Mouse (Mus musculus) midbrain, embryonic 16.5 days (tissue): ENCODE data around the gene Tmem178b. TPM values are rescaled to one million over a fixed set of nuclear protein-coding genes. Genes with fewer than 3 reads are reported as not detected.

Experiments
- ATAC-seq: fragments of 200-750 bp; cut with Nextera tagmentation; 2 replicates; pipeline ENCODE4 v1.8.0; 2017; ENCODE audit warnings: moderate TSS enrichment
- H3K27ac ChIP-seq: fragments of 300-500 bp; sonication (generic); 2 replicates; pipeline ENCODE4 v1.5.1; 2014; ENCODE audit warnings: mild to moderate bottlenecking, low read length, mixed read lengths
- H3K27me3 ChIP-seq: fragments of 300-500 bp; sonication (generic); 2 replicates; pipeline ENCODE4 v1.6.1; 2014; ENCODE audit warnings: low read depth, low read length, mixed read lengths; ENCODE audit not compliant: control insufficient read depth, insufficient read depth
- H3K36me3 ChIP-seq: fragments of 300-500 bp; sonication (generic); 2 replicates; pipeline ENCODE4 v1.6.1; 2014; ENCODE audit warnings: mild to moderate bottlenecking, low read length, moderate library complexity, mixed read lengths; ENCODE audit not compliant: control insufficient read depth, insufficient read depth
- H3K4me1 ChIP-seq: fragments of 300-500 bp; sonication (generic); 2 replicates; pipeline ENCODE4 v1.6.1; 2014; ENCODE audit warnings: mild to moderate bottlenecking, low read length, mixed read lengths; ENCODE audit not compliant: control insufficient read depth, insufficient read depth
- H3K4me2 ChIP-seq: fragments of 300-500 bp; sonication (generic); 2 replicates; pipeline ENCODE4 v1.6.1; 2014; ENCODE audit warnings: mild to moderate bottlenecking, low read length, mixed read lengths
- H3K4me3 ChIP-seq: fragments of 300-500 bp; sonication (generic); 2 replicates; pipeline ENCODE4 v1.5.1; 2014; ENCODE audit warnings: low read depth, mild to moderate bottlenecking, low read length, moderate library complexity, mixed read lengths
- H3K9ac ChIP-seq: fragments of 300-500 bp; sonication (generic); 2 replicates; pipeline ENCODE4 v1.6.1; 2014; ENCODE audit warnings: low read depth, low read length, mixed read lengths
- H3K9me3 ChIP-seq: fragments of 300-500 bp; sonication (generic); replicated peaks from 2 replicates; pipeline ENCODE4 v1.6.1; 2014; ENCODE audit warnings: mild to moderate bottlenecking, low read length, mixed read lengths; ENCODE audit not compliant: control insufficient read depth, poor library complexity, severe bottlenecking
- WGBS: fragments of 180-500 bp; shearing (Covaris S2); extraction: QIAGEN DNeasy Blood & Tissue Kit; methylation state at CpG from one replicate; pipeline ENCODE4 v1.1.7; 2014; 5-methylcytosine and 5-hydroxymethylcytosine counted together
- polyA plus RNA-seq: library from polyadenylated mRNA; unstranded; fragments of >200 nt; fragmentation: Nextera tagmentation; extraction: Ambion mirVana; gene quantifications from 2 replicates; pipeline ENCODE4 v1.2.1, GENCODE M21; 2015

The Tmem178b gene
- polyA plus RNA-seq, 1 experiment from 2014 or later, result 32.8 TPM

- no peak overlapping the region for H3K4me2 ChIP-seq
- H3K9me3 ChIP-seq, result no peaks in the 10 kb centered on the region
- H3K4me1 ChIP-seq, result peaks cover under 1% of the 10 kb centered on the region; the same call in 1 of the 2 replicates
- 15% methylated on average over 1 of the region's 1 CpGs for WGBS
- no peak overlapping the region for H3K27ac ChIP-seq
- no peaks in the 10 kb centered on the region for H3K36me3 ChIP-seq
- H3K9ac ChIP-seq, result no peak overlapping the region
- no peaks in the 10 kb centered on the region for H3K27me3 ChIP-seq
- ATAC-seq, result peak; percentile 36; the same call in 1 of the 2 replicates
- H3K4me3 ChIP-seq, result no peak overlapping the region
These were observed 203.0 kb downstream of the Tmem178b start for GRCm38 (mm10) chr6:40076089-40076488.

- Histone ChIP-seq H3K4me1 (no peaks in the 10 kb centered on the region; the same call in 1 of the 2 replicates), H3K27ac (0 out of 2 replicates have a peak overlapping the region, but pooled peaks have one; percentile 10), H3K4me2 (no peak overlapping the region), H3K27me3 (no peaks in the 10 kb centered on the region), H3K9me3 (no peaks in the 10 kb centered on the region), H3K9ac (no peak overlapping the region), H3K36me3 (no peaks in the 10 kb centered on the region), H3K4me3 (no peak overlapping the region)
- WGBS, result 93% methylated on average over 5 of the region's 5 CpGs
- ATAC-seq, result no peak
These were observed 203.7 kb downstream of the Tmem178b start for GRCm38 (mm10) chr6:40076670-40077313.

DNA sequence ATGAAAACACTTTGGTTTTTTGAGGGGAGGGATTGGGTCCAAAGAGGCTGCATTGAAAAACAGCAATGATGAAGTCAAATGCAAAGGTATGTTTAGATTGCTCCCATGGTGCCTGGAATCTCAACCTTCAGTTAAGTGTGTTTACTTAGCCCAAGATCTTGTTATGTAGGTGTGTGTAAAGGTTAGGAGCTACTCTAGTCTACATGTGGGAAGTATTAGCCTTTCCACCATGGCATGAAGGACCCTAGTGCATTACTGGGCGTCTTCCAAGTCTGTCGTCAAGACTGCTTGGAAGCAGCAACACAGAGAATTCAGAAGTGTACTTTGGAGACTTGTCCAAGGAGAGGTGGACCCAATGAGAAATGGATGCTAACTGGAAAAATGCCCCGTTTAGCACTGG lies 205.3 kb downstream of the Tmem178b start:
- Histone ChIP-seq H3K9me3 (no peaks in the 10 kb centered on the region), H3K4me1 (no peaks in the 10 kb centered on the region; the same call in 1 of the 2 replicates), H3K4me2 (no peak overlapping the region), H3K36me3 (no peaks in the 10 kb centered on the region), H3K9ac (no peak overlapping the region), H3K27ac (no peak overlapping the region), H3K27me3 (no peaks in the 10 kb centered on the region), H3K4me3 (no peak overlapping the region)
- ATAC-seq, result no peak
- 87% methylated on average over 3 of the region's 3 CpGs for WGBS

DNA sequence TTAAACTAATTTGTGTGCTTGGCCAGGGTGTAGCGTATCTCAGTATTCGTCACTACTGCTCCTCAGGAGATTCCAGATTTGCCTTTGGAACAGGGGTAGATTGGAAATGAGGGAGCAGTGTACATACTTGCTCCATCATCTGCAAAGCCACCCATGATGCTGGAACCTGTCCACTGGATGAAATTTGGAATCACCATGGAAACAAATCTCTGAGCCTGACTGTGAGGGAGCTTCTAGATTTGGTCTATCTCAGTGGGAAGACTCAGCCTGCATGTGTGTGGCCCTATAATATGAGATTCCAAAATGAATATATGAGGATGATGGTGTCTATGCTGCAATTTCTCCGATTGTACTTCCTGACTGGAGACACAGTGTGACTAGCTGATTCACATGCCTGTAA lies 210.7 kb downstream of the Tmem178b start:
- H3K27ac ChIP-seq, result no peak overlapping the region
- ATAC-seq, result no peak
- H3K9ac ChIP-seq, result no peak overlapping the region
- no peaks in the 10 kb centered on the region for H3K9me3 ChIP-seq
- no peak overlapping the region for H3K4me3 ChIP-seq
- H3K36me3 ChIP-seq, result no peaks in the 10 kb centered on the region
- H3K4me1 ChIP-seq, result no peaks in the 10 kb centered on the region
- H3K4me2 ChIP-seq, result no peak overlapping the region
- 91% methylated on average over 3 of the region's 3 CpGs for WGBS
- no peaks in the 10 kb centered on the region for H3K27me3 ChIP-seq

DNA sequence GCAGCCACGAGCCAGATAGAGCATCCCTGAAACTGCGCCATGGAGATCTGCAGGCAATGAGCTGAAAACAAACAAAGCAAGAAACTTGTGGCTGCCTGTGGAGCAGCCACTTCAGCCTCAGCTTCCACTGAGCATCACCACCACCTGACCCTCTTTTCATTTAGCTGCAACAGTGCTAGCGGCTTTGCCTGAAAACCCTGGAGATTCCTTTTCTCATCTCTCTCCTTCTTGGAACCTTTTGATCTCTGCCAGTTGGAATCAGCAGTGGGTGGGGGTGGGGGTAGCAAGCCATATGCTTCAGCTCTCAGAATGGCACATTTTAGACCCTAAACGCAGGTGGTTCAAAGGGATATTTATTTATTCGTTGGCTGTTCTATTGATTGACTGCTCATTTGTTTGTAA lies 218.2 kb downstream of the Tmem178b start:
- Histone ChIP-seq H3K4me2 (no peak overlapping the region), H3K9ac (no peak overlapping the region), H3K9me3 (no peaks in the 10 kb centered on the region), H3K27me3 (no peaks in the 10 kb centered on the region), H3K36me3 (no peaks in the 10 kb centered on the region), H3K27ac (peak overlapping the region; percentile 60), H3K4me3 (no peak overlapping the region), H3K4me1 (peaks cover 20% of the 10 kb centered on the region)
- 14% methylated on average over 5 of the region's 5 CpGs for WGBS
- peak; percentile 46 for ATAC-seq

DNA sequence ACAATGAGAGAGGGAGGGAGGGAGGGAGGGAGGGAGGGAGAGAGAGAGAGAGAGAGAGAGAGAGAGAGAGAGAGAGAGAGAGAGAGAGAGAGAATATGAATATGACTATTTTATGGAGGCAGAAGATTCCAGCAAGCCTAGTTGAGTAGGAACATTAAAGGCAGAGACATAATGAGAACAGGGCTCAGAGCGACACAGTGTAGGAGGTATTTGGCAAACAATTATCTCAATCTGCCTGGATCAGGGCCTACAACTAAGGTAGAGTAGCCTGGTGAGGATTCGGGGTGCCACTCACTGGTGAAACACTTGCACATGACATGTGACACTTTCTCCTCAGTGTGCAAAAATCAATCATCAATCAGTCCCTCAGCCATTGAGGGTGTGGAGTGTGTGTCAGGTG lies 225.4 kb downstream of the Tmem178b start:
- Histone ChIP-seq H3K4me1 (peaks cover 8% of the 10 kb centered on the region), H3K9me3 (no peaks in the 10 kb centered on the region), H3K27me3 (no peaks in the 10 kb centered on the region), H3K4me3 (no peak overlapping the region), H3K36me3 (no peaks in the 10 kb centered on the region), H3K4me2 (no peak overlapping the region), H3K9ac (no peak overlapping the region), H3K27ac (no peak overlapping the region)
- no peak for ATAC-seq
- WGBS, result 80% methylated on average over 2 of the region's 2 CpGs

GRCm38 (mm10) chr6:40101785-40102184 lies 228.7 kb downstream of the Tmem178b start:
- Histone ChIP-seq H3K27ac (no peak overlapping the region), H3K27me3 (no peaks in the 10 kb centered on the region), H3K9me3 (no peaks in the 10 kb centered on the region), H3K4me2 (no peak overlapping the region), H3K4me3 (no peak overlapping the region), H3K9ac (no peak overlapping the region), H3K36me3 (no peaks in the 10 kb centered on the region), H3K4me1 (peaks cover 13% of the 10 kb centered on the region)
- ATAC-seq, result no peak
- 89% methylated on average over 4 of the region's 4 CpGs for WGBS

DNA sequence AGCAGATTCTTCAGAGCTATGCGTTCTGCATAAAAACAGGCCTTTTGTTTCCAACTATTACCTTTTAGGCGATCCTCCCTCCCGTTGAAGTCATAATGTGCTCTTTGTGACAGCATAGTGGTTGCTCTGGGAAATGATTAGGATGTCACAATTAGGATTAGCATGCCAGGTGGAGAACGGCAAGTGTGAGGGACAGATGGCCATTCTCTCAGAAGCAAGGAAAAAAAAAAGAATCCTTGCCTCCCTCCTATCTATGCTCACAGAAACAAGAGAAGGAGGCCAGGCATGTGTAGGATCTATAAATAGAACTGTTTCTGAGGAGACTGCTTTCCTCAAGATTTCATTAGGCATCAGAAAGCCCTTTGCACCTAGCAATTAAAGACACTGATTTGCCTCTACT lies 229.8 kb downstream of the Tmem178b start:
- Histone ChIP-seq H3K27ac (peak overlapping the region; percentile 48), H3K4me1 (peaks cover 13% of the 10 kb centered on the region), H3K9ac (no peak overlapping the region), H3K36me3 (no peaks in the 10 kb centered on the region), H3K4me2 (no peak overlapping the region), H3K9me3 (no peaks in the 10 kb centered on the region), H3K4me3 (no peak overlapping the region), H3K27me3 (no peaks in the 10 kb centered on the region)
- WGBS, result 21% methylated on average over 4 of the region's 4 CpGs
- no peak for ATAC-seq

- Histone ChIP-seq H3K4me1 (peaks cover 5% of the 10 kb centered on the region; the same call in 1 of the 2 replicates), H3K9ac (no peak overlapping the region), H3K4me3 (no peak overlapping the region), H3K4me2 (no peak overlapping the region), H3K9me3 (no peaks in the 10 kb centered on the region), H3K27me3 (no peaks in the 10 kb centered on the region), H3K27ac (no peak overlapping the region), H3K36me3 (no peaks in the 10 kb centered on the region)
- no peak for ATAC-seq
- WGBS, result 81% methylated on average over 5 of the region's 5 CpGs
These were observed 237.0 kb downstream of the Tmem178b start for GRCm38 (mm10) chr6:40110029-40110428.
